ENCODE assay signal across 8 mouse cellular contexts in genomic region chr4:155150276-155151113, GRCm38 (mm10).
DNase-seq lines count a peak whose midpoint lies in the region; ATAC-seq and TF ChIP-seq lines count a peak whose summit lies in the region.

No protein-coding gene starts in this region.

- H3K4me1 ChIP-seq in cortical plate, adult 2 months (ENCODE audit: control insufficient read depth, insufficient read depth, low read length) = peaks cover 10% of the 10 kb centered on the region
- peaks cover 46% of the 10 kb centered on the region for H3K4me1 ChIP-seq in intestine, embryonic 16.5 days (ENCODE audit: control insufficient read depth, insufficient read depth, low read length)
- H3K4me1 ChIP-seq in limb, embryonic 15.5 days = peaks cover 72% of the 10 kb centered on the region
- H3K4me1 ChIP-seq in midbrain, embryonic 15.5 days = peaks cover 19% of the 10 kb centered on the region

- H3K9me3 ChIP-seq in intestine, embryonic 16.5 days (ENCODE audit: control insufficient read depth, low read length) = no peaks in the 10 kb centered on the region
- H3K9me3 ChIP-seq in limb, embryonic 15.5 days = no peaks in the 10 kb centered on the region
- no peaks in the 10 kb centered on the region for H3K9me3 ChIP-seq in midbrain, embryonic 15.5 days

- H3K27me3 ChIP-seq in intestine, embryonic 16.5 days (replicated peaks; ENCODE audit: control insufficient read depth, insufficient read depth, low read length) = no peaks in the 10 kb centered on the region
- H3K27me3 ChIP-seq in limb, embryonic 15.5 days = no peaks in the 10 kb centered on the region
- H3K27me3 ChIP-seq in midbrain, embryonic 15.5 days (replicated peaks) = 0 out of 2 replicates have a peak, but pooled peaks cover 3% of the 10 kb centered on the region

- peak overlapping the region; percentile 95 for H3K4me2 ChIP-seq in intestine, embryonic 16.5 days (ENCODE audit: low read depth, low read length)
- peak overlapping the region; percentile 85 for H3K4me2 ChIP-seq in limb, embryonic 15.5 days
- H3K4me2 ChIP-seq in midbrain, embryonic 15.5 days = peak overlapping the region; percentile 76

- ATAC-seq in activated CD4-positive, CD25-positive, alpha-beta regulatory T cell, adult 4 months = peak; percentile 87
- peak; percentile 59 for ATAC-seq in granulocyte monocyte progenitor cell, adult 5-6 weeks (replicated peaks; ENCODE audit: poor library complexity, severe bottlenecking)
- peak; percentile 91 for ATAC-seq in intestine, embryonic 16.5 days
- ATAC-seq in limb, embryonic 15.5 days (ENCODE audit: insufficient number of reproducible peaks, low FRiP score, low TSS enrichment, low read depth) = peak; percentile 83
- peak; percentile 77 for ATAC-seq in midbrain, embryonic 15.5 days (replicated peaks)

- peaks cover 2% of the 10 kb centered on the region; the same call in 1 of the 2 replicates for H3K36me3 ChIP-seq in intestine, embryonic 16.5 days (ENCODE audit: control insufficient read depth, insufficient read depth, low read length)
- H3K36me3 ChIP-seq in limb, embryonic 15.5 days = peaks cover 24% of the 10 kb centered on the region
- no peaks in the 10 kb centered on the region; the same call in 1 of the 2 replicates for H3K36me3 ChIP-seq in midbrain, embryonic 15.5 days (replicated peaks)

- TF ChIP-seq CTCF in cortical plate, adult 2 months (IDR thresholded peaks at IDR 0.05; ENCODE audit: extremely low read depth, insufficient read depth, low read length) = no peak

- 4% methylated on average over 68 of the region's 73 CpGs for WGBS in intestine, embryonic 16.5 days
- 4% methylated on average over 70 of the region's 73 CpGs for WGBS in limb, embryonic 15.5 days
- WGBS in midbrain, embryonic 15.5 days = 6% methylated on average over 73 of the region's 73 CpGs

- peak overlapping the region; percentile 18 for H3K4me3 ChIP-seq in cortical plate, adult 2 months (ENCODE audit: insufficient read depth, low read length)
- peak overlapping the region; percentile 64 for H3K4me3 ChIP-seq in intestine, embryonic 16.5 days (ENCODE audit: low read length)
- peak overlapping the region; percentile 51 for H3K4me3 ChIP-seq in limb, embryonic 15.5 days
- H3K4me3 ChIP-seq in midbrain, embryonic 15.5 days = peak overlapping the region; percentile 42

- peak; percentile 76 to 84 for DNase-seq in spleen, adult 18-20 months
- DNase-seq in adipocyte (ENCODE audit: low spot score) = no peak

- peak overlapping the region; percentile 88 for H3K9ac ChIP-seq in intestine, embryonic 16.5 days (ENCODE audit: low read depth, low read length)
- H3K9ac ChIP-seq in limb, embryonic 15.5 days = peak overlapping the region; percentile 65
- peak overlapping the region; percentile 44 for H3K9ac ChIP-seq in midbrain, embryonic 15.5 days

- peak overlapping the region; percentile 57; the same call in 1 of the 2 replicates for H3K27ac ChIP-seq in cortical plate, adult 2 months (ENCODE audit: insufficient read depth, low read length)
- peak overlapping the region; percentile 96 for H3K27ac ChIP-seq in intestine, embryonic 16.5 days (ENCODE audit: low read length)
- H3K27ac ChIP-seq in limb, embryonic 15.5 days = peak overlapping the region; percentile 95
- H3K27ac ChIP-seq in midbrain, embryonic 15.5 days = peak overlapping the region; percentile 18; the same call in 1 of the 2 replicates

- TF ChIP-seq POLR2A in cortical plate, adult 2 months (IDR thresholded peaks at IDR 0.05; ENCODE audit: extremely low read depth, insufficient read depth, low read length) = no peak

Comparison
In these comparisons a context has a peak if more than half of its experiments do, and no peak if none do; other contexts are left out.
1. H3K27ac ChIP-seq: peak in every context shown above with its lines; median percentile 96 in intestine, embryonic 16.5 days; 95 in limb, embryonic 15.5 days; 57 in cortical plate, adult 2 months; 18 in midbrain, embryonic 15.5 days.